Mouse (Mus musculus) spleen, postnatal 14 days (tissue): ENCODE data around the gene Gm21987.

Experiments used
- DNase-seq, 2 experiments: peaks; one replicate each; pipeline ENCODE4 v3.0.0; 2021 to 2022; ENCODE audit warnings: low spot score in 2 of 2

Gene Gm21987

GRCm38 (mm10) chr16:38349881-38350280 lies 3.0 kb downstream of the Gm21987 start:
- DNase-seq: no peak

- no peak for DNase-seq
Observed at GRCm38 (mm10) chr16:38350361-38350855, 3.6 kb downstream of the Gm21987 start.

- no peak for DNase-seq
Observed at GRCm38 (mm10) chr16:38350939-38351338, 4.1 kb downstream of the Gm21987 start.

GRCm38 (mm10) chr16:38352031-38352430 lies 5.2 kb downstream of the Gm21987 start:
- no peak for DNase-seq

- DNase-seq: no peak
Observed at GRCm38 (mm10) chr16:38352851-38353250, 6.0 kb downstream of the Gm21987 start.

GRCm38 (mm10) chr16:38353642-38354041 lies 6.8 kb downstream of the Gm21987 start:
- no peak for DNase-seq

- no peak for DNase-seq
Observed at GRCm38 (mm10) chr16:38354185-38354913, 7.5 kb downstream of the Gm21987 start.

- DNase-seq: no peak
Observed at GRCm38 (mm10) chr16:38358256-38358812, 11.5 kb downstream of the Gm21987 start.

GRCm38 (mm10) chr16:38359241-38359640 lies 12.4 kb downstream of the Gm21987 start:
- DNase-seq: no peak

- DNase-seq: no peak
Observed at GRCm38 (mm10) chr16:38359857-38360256, 13.0 kb downstream of the Gm21987 start.

- no peak for DNase-seq
Observed at GRCm38 (mm10) chr16:38360317-38360716, 13.5 kb downstream of the Gm21987 start.

- DNase-seq: no peak
Observed at GRCm38 (mm10) chr16:38361933-38362332, 15.1 kb downstream of the Gm21987 start, which contains the start of gene Popdc2. TSS of gene Popdc2 (plus strand) at chr16:38362209.

- no peak for DNase-seq
Observed at GRCm38 (mm10) chr16:38362493-38363255, 15.8 kb downstream of the Gm21987 start.

GRCm38 (mm10) chr16:38363256-38363595 lies 16.4 kb downstream of the Gm21987 start:
- no peak for DNase-seq

GRCm38 (mm10) chr16:38363657-38364056 lies 16.8 kb downstream of the Gm21987 start:
- no peak for DNase-seq

- DNase-seq: no peak
Observed at GRCm38 (mm10) chr16:38365390-38365789, 18.6 kb downstream of the Gm21987 start.

- no peak for DNase-seq
Observed at GRCm38 (mm10) chr16:38366231-38366630, 19.4 kb downstream of the Gm21987 start.

- DNase-seq: no peak
Observed at GRCm38 (mm10) chr16:38368336-38368735, 21.5 kb downstream of the Gm21987 start.

GRCm38 (mm10) chr16:38369000-38369399 lies 22.2 kb downstream of the Gm21987 start:
- no peak for DNase-seq

GRCm38 (mm10) chr16:38369431-38369830 lies 22.6 kb downstream of the Gm21987 start:
- no peak for DNase-seq

- no peak for DNase-seq
Observed at GRCm38 (mm10) chr16:38369992-38370484, 23.2 kb downstream of the Gm21987 start.

- no peak for DNase-seq
Observed at GRCm38 (mm10) chr16:38370633-38371374, 24.0 kb downstream of the Gm21987 start.
